Mouse (Mus musculus) layer of hippocampus, adult 9-10 months (tissue): ENCODE results near the gene Sptbn4.

Experiments
- DNase-seq: peaks from one replicate; pipeline ENCODE4 v3.0.0; 2022; ENCODE audit warnings: low spot score

Gene Sptbn4

DNA sequence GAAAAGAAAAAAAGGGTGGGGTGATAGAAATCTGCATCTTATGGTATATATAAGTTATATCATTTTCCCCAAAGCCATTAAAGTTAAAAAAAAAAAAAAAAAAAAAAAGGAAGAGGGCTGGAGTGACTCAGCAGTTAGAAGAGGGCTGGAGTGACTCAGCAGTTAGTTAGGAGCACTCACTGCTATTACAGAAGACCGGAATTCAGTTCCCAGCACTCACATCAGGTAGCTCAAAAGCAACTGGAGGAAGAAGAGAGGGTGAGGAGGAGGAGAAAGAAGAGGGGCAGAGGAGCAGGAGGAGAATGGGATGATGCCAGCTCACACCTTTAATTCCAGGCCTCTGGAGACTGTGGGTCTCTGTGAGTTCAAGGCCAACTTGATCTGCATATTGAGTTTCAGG is 64.3 kb downstream of the Sptbn4 start:
- DNase-seq = no peak

DNA sequence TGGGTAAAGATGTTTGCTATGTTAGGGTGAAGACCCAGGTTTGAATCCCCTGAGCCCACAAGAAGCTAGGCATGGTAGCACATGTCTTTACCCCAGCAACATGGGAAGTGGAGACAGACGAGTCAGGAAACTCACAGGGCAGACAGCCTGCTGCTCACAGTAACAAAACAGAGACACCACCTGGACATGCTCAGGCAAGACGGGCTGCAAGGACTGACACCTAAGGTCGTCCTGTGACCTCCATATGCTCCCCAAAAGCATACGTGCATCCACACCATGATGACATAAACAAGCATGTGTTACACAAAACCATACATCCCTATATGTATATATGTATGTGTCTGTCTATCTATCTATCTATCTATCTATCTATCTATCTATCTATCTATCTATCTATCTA is 65.9 kb downstream of the Sptbn4 start:
- no peak for DNase-seq

DNA sequence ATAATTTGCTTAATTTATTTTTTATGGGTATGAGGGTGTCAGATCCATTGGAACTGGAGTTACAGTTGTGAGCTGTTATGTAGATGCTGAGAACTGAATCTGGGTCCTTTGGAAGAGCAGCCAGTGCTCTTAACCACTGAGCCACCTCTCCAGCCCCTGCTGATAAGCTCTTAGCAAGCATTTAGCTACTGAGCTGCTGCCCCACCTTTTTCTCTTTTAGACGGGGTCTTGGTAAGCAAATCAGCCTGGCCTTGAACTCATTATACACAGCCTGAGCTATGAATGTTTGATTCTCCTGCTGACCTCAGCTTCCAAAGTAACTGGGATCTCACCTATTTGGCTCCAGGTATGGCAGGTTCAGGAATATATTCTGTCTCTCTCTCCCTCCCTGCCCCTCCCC is 66.5 kb downstream of the Sptbn4 start:
- DNase-seq = no peak

DNA sequence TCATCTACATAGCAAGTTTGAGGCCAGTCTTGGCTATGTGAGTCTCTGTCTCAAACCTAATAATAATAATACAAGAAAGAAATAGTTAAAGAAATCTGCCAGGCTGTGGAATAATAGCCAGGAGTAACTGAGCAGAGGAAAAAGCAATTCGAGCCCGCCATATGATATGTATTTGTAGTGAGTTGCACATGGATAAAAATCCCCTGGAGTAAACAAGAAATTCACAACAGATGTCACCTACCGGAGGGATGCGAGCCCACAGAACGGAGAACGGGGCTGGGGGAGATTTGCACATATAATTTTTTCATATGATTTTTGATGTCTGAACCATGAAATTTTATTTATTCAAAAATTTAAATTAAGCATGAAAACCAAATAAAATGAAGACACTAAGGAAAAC is 67.7 kb downstream of the Sptbn4 start:
- DNase-seq = no peak

DNA sequence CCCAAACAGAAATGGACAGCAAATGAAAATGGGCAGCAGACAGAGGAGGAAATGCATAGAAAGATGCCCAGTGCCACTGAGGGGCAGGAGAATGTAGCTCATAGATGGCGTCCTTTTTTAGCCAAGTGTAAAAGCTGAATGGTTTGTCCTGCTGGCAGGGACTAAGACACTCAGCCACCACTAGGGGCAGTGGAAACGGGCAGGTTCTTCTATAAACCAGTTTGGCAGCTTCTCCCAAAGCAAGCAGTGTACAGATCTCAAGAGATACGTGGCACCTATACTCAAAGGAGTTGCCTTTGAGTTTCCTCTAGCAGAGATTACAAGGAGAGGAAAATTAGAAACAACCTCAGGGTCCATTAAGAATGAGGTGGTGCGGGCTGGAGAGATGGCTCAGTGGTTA is 69.1 kb downstream of the Sptbn4 start:
- no peak for DNase-seq

DNA sequence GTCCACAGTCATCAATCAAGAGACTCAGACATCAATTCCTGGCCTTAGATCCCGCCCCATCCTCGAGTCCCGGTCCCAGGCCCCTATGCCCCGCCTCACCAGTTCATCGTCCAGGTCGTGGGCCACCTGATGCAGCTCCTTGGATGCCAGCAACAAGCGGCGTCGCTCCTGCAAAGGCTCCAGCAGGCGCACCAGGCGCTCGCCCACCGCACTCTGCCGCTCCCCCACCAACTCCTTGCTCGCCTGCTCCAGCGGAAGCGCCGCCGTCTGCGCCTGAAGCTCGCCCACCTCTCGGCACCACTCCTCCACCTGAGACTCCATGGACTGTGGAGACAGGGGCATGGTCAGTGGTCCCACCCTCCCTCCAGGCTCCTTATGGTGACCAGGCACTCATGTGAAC is 72.2 kb downstream of the Sptbn4 start:
- DNase-seq = no peak

DNA sequence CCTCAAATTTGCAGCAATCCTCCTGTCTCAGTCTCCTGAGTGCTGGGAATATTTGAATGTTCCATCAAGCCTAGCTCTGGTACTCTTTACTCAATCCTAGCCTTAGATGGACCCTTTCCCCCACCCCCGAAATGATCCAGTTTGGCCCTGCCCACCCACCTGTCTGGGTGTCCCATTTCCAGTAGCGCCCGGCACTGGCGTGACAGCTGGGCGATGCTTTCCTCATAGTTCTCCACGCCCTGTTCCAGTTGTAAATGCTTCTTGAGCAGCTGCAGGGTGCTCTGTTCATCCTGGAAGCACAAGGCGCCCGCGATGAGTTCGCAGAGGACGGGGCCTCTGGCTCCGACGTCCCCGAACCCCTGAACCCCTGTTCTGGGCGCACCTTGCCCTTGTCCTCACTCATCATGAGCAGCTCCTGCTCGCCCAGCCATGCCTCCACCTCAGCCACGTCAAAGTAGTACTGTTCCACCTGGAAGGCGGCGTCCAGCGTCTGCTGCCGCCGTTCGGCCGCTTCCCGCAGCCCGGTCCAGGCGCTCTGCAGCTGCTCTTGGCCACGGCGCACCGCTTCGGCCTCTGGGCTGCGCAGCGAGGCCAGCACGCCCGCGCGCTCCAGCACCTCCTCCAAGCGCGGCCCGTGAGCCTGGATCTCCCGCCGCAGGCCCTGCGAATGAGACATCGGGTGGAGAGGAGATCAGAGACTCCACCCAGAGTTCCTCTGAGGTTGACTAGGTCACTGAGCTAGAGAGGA is 75.6 kb downstream of the Sptbn4 start:
- no peak for DNase-seq

DNA sequence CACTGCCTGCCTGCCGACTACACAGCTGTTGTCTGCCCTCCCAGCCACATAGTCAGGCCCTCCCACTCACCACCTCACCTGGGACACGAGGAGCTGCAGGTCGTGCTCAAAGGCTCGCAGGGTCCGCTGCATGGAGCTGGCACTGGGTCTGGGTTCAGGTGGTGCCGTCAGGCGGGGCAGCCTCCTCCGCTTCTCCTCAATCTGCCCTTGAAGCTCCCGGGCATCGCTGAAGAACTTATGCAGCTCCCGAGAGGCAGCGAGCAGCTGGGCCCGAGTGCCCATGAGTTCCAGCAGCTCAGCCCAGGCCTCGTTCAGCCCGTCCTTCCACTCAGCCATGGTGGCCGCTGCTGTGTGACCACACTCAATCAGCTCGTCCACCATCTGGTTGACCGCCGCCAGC is 78.4 kb downstream of the Sptbn4 start:
- no peak for DNase-seq

DNA sequence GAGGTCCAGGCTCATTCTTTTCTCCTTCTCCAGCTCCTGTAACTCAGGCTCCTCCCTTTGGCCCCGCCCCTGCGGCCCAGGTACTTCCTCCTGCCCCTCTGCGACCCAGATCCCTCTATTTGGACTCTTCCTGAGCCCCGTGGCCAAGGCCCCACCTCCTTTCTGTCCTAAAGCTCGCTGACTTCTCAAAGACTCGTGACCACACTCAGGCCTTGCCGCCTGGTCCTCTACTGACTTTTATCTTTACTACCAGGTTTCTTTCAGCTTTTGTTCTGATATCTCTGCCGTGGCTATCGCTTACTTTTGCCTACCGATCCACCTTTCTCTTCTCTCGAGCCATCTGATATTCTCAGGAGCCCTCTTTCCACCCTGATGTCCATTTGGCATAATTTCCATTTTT is 79.5 kb downstream of the Sptbn4 start:
- DNase-seq = no peak

DNA sequence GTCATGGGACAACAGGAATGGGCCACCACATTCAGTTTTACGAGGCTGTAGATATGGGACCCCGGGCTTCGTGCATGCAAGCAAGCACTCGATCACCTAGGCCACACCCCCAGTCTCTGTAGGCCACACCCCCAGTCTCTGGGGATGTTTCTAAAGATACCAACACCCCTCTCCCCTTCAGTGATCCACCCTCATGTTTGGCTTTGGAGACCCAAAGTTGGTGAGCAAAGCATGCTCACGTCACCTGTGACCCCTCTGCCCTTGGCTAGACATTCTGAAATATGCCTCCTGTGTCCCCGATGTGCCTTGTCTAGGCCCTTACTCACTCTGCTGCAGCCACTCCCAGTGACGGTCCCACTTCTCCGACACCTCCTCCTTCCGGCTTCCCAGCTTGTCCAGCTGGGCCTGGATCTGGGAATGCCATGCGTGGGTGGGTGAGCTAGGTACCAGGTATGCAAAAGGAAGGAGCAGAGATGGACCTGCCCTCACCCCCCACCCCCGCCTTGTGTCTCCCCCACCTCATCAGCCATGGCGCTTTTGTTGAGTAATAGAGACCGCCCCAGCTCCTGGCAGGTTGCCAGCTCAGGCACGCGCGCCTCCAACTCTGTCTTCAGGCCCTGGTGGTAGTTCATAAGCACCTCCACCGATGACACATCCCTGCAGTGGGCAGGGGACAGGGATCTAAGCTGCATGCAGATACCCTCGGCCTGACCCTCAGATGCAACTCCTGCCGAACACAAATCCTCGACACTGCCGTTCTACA is 81.2 kb downstream of the Sptbn4 start:
- no peak for DNase-seq

DNA sequence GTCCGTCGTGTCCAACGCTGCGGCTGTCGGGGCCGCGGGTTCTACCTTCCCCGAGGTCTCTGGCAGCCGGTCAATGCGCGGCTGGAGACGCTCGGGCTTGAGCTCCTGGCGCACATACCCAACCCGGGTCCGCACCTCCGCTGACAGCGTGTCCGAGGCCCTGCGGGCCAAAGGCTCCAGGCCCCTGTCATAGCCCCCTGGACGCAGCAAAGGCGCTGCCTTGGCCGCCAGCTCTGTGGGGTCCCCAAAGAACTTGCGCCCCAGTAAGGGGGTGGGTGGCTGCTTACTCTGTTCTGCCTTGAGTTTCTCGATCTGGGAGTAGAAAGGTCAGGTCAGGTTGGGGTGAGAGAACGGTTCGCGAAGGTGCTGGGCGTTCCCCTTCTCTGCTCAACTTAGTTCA is 83.1 kb downstream of the Sptbn4 start:
- DNase-seq = no peak

DNA sequence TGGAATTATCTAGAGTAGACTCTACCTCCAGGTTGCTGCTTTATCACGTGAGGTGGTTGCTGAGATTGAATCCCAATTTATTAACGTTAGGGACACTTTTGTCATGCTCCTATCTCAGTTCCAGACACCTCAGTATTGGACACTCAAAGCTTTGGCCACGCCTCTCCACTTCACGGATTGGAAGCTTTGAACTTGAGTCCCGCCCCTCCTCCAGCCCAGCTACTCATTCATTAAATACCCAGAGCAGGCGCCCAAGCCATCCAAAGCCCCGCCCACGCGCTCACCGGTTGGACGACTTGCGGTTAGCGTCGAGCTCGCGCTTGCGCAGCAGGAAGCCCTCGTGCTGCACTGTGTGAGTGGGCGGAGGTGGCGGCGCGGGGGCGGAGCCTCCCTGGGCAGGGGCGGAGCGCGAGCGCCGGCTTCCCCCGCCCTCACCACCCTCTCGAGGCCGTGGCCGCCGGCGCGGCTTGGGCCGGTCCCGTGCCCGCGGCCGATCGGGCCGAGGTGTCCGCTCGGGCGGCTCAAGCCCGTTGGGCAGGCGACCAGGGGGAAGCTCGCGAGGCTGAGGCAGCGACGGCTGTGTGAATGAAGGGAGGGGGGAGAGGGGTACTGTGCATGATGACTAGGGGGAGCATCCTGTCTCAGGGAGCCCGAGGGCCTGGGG is 86.1 kb downstream of the Sptbn4 start:
- DNase-seq = peak; percentile 98

DNA sequence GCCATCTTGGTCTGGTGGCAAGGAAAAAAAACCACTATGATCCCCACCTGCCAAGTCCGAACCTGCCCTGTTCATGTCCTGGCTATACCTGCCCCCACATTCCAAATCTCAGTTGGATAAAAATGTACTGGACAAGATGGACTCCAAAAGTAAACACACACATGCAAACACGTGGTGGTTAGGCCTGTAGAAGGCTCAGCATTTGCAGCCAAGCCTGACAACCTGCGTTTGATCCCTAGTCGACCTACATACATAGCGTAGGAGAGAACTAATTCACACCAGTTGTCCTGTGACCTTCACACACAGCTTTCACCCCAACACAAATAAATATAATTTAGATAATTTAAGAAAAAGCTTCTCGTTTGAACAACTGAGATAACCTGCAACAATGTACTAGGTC is 86.7 kb downstream of the Sptbn4 start:
- no peak for DNase-seq

DNA sequence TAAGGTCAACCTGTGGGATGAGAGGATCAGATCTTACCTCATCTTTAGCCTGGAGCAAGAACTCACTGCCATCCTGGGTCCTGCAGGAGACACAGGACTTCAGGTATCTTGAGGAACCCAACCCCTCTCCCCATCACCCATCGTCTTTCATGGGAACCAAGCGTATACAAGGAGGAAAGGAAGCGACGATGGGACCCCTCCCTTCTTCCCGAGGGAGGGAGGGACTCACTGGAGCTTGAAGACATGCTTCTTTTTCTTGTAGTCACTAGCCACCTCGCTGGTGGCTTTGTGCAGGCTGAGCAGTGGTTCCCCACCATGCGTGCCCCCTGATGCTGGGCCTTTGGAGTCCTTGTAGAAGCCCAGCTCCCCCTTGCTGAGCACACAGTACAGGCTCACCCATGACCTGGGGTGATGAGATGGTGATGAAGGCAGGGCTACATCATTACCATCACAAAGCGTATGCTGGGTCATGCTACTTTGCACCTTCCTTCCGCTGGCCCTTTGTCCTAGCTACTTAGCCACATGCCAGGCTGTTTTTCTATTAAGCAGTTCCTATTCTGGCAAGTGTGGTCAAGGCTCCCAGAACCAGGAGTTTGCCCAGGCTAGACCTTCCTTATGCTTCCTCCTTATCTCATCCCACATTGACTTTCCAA is 87.7 kb downstream of the Sptbn4 start:
- DNase-seq = no peak

DNA sequence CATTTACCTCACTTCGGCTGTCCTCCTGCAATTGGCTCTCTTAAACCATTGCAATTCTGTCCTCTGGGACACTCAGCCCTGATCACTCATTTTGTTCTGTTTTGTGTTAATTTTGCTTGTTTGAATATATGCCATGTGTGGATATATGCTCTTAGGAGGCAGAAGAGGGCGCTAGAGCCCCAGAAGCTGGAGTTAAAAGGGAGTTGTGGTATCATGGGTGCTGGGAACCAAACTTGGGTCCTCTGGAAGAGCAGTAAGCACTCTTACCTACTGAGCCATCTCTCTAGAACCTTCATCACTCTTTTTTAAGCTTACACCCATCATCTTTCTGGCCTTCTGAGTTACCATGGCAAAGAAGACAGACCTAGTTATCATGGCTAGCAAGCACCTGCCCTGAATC is 88.3 kb downstream of the Sptbn4 start:
- no peak for DNase-seq

DNA sequence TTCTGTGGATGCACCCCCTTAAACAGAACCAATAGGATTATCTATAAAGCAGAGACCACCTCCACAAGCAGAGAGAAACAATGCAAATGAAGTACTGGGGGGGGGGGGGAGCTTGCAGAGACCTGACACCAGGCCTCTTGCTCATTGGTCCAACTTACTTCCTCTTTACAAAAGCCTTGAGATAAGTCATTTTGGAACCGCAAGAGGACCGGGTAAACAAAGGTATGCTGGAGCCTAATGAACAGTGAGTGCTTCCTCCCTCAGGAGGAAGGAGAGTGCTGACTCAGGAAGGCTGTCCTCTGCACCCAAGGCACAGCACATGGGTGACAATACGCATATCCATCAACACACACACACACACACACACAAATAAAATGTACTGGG is 89.9 kb downstream of the Sptbn4 start:
- no peak for DNase-seq

DNA sequence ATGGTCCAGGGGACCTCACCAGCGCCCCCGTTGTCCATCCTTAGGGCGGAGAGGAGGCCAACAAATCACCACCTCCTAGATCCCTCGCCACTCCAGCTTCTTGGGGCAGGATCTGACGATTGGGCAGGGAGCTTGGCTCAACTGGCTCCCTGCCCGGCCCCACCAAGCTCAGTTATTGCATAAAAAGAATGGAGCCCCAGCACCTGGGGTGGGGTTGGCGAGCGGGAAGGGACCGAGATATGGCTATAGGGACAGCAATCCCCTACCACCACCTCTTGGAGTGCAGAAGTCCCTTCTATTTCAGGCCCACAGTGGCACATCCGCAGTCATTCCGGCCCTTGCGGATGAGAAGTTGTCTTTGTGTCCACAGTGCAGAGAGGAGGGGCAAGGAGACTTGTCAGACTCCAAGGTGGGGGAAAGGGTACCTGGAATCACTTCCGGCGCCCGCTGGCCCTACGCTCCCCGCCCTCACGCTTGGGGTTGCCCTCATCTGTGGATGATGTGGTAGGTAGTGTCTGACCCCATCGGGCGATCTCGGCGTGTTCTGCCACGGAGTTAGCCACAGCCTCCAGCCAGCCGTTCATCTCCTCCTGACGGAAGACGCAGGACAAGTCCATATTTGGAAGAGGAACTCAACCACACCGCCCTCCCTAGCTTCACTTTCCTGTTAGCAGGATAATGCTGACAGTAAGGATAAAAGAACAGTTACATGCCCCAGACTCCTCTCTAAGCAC is 90.5 kb downstream of the Sptbn4 start, which contains the start of gene Gm20479:
Gene Gm20479 (minus strand): TSS at position 559 of the 734 bp plus-strand sequence.
- DNase-seq = no peak

DNA sequence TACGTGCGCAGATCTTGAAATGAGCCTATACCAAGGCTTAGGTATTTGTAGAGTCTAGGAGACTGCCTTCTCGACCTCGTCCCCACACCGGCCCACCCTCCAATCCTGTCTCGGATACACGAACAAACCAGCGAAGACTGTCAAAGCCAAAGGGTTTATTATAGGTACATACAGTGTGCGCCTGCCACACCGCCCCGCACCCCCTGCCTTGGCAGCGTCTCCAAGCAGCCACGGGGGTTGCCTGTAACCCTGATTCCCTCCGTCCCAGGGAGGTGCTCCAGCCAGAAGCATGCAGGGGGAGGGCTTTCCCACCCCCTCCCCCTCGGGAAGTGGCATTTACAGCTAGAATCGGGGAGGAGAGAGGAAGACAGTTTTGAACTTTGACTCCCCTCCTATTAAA is 91.2 kb downstream of the Sptbn4 start:
- DNase-seq = no peak

DNA sequence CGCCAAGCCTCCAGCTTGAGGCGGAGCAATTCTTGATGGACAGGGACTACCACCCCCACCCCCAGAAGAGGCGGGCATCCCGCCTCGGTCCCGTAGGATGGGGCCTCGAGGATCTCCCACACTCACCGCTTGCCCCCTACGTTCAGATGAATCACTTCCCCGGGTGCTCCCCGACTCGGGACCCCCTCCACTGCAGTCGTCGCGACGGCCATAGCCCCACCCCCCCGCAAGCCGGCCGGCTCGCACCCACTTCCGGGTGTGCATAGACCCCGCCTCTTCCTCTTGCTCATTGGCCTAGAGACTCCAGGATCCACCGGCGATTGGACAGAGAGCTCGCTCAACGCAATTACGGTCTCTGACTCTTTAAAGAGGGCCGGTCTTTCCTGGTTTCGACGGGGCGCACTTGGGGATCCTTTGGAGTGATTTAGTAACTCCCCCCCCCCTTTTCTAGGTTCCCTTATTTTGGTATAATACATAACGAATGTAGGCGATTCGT is 91.7 kb downstream of the Sptbn4 start, which contains the start of gene Shkbp1:
Gene Shkbp1 (minus strand): TSS at position 275 of the 496 bp plus-strand sequence.
- no peak for DNase-seq

DNA sequence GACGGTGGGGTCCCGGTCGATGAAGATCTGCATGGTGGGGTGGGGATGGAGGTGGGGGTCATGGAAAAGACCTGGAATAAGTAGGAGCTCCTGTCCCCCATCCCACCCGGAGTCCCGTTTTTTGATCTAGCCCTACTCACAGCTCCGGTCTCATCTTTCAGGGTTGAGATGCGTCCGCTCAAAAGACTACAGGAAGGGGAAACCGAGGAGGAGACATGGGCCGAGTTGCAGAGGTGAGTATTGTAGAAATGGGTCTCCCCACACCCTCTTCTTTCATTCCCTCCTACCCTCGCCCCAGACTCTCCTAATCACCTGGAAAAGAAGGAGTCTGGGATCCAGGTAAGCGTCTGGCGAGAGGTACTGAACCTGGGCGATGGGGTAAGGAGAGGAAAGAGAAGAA is 92.2 kb downstream of the Sptbn4 start:
- no peak for DNase-seq

DNA sequence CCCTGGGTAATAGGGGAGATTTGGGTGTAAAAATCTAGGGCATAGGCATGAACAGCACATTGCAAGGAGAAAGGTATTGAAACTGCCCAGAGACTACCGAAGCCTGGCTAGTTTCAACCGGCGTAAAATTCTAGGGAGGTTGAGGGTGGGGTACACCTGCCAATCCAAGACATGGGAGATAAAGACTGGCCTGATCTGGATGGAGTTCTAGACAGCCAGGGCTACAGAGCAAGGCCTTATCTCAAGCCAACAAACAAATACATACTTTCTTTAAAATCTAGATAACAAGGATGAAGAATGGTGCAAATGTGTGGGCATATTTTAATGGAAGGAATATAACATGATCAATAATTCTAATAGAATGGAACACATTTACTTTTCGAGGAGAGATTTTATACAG is 92.7 kb downstream of the Sptbn4 start:
- DNase-seq = no peak

DNA sequence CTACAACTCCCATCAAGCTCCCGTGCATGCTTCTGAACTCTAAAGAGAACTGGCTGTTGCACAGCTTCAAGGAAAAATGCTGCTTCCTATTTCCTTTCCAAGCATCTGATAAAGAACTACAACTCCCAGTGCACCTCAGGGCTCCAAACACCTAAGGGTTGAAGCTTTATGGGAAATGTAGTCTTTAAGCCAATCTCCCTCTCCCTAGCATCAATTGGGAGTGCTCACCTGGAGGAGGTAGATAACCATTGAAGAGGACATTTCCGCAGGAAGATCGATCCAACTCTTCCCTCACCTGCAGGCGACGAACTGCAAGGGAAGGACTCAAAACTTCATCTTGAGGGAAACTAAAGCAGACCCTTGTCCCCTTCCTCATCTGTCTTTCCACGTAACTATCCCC is 93.3 kb downstream of the Sptbn4 start:
- no peak for DNase-seq
